Comparison of ENCODE assay signal across 8 mouse cellular contexts in genomic region chr19:37601968-37602848, GRCm38 (mm10). TPM values are rescaled to one million over a fixed set of nuclear protein-coding genes. Genes with fewer than 3 reads are reported as not detected.
A peak's percentile ranks its signal among the peaks of the same experiment; 100 is the strongest.
DNase-seq lines count a peak whose midpoint lies in the region; ATAC-seq and TF ChIP-seq lines count a peak whose summit lies in the region.

No protein-coding gene starts in this region.

- no peak for ATAC-seq in embryonic facial prominence, embryonic 13.5 days (ENCODE audit: insufficient number of reproducible peaks, insufficient read depth, low FRiP score, low TSS enrichment, low read depth)
- ATAC-seq in limb, embryonic 14.5 days (ENCODE audit: low FRiP score, low read depth), result no peak
- peak; percentile 81 for ATAC-seq in midbrain, embryonic 15.5 days (replicated peaks)

- DNase-seq in layer of hippocampus, adult 2 months (ENCODE audit: low spot score in 2 of 2), result peak; percentile 31 to 51
- no peak for DNase-seq in layer of hippocampus, adult 8-10 months (ENCODE audit: low spot score in 2 of 2)
- peak; percentile 63 for DNase-seq in Muller cell, postnatal 12 days (ENCODE audit: inconsistent ontology term)
- peak; percentile 14 for DNase-seq in hindbrain, embryonic 10.5 days (ENCODE audit: low spot score)
- peak; percentile 82 for DNase-seq in limb, embryonic 14.5 days (ENCODE audit: low spot score)
- no peak for DNase-seq in T-cell, adult 2 months (ENCODE audit: low spot score)

- H3K27me3 ChIP-seq in embryonic facial prominence, embryonic 13.5 days, result no peaks in the 10 kb centered on the region
- H3K27me3 ChIP-seq in hindbrain, embryonic 10.5 days (ENCODE audit: insufficient read depth, poor library complexity, severe bottlenecking), result no peaks in the 10 kb centered on the region
- no peaks in the 10 kb centered on the region for H3K27me3 ChIP-seq in limb, embryonic 14.5 days (ENCODE audit: control insufficient read depth, insufficient read depth, low read length)
- H3K27me3 ChIP-seq in midbrain, embryonic 15.5 days (replicated peaks), result no peaks in the 10 kb centered on the region

- H3K4me1 ChIP-seq in embryonic facial prominence, embryonic 13.5 days, result no peaks in the 10 kb centered on the region; the same call in 1 of the 2 replicates
- H3K4me1 ChIP-seq in hindbrain, embryonic 10.5 days (replicated peaks), result peaks cover 5% of the 10 kb centered on the region
- H3K4me1 ChIP-seq in limb, embryonic 14.5 days (ENCODE audit: control insufficient read depth, insufficient read depth, low read length), result no peaks in the 10 kb centered on the region
- H3K4me1 ChIP-seq in midbrain, embryonic 15.5 days, result no peaks in the 10 kb centered on the region

- H3K27ac ChIP-seq in layer of hippocampus, adult 2 months, result no peak overlapping the region
- no peak overlapping the region for H3K27ac ChIP-seq in embryonic facial prominence, embryonic 13.5 days
- H3K27ac ChIP-seq in hindbrain, embryonic 10.5 days, result no peak overlapping the region
- no peak overlapping the region for H3K27ac ChIP-seq in limb, embryonic 14.5 days (replicated peaks; ENCODE audit: low read depth, low read length)
- no peak overlapping the region for H3K27ac ChIP-seq in midbrain, embryonic 15.5 days

- no peak overlapping the region for H3K4me3 ChIP-seq in layer of hippocampus, adult 2 months
- peak overlapping the region; percentile 9; the same call in 1 of the 2 replicates for H3K4me3 ChIP-seq in embryonic facial prominence, embryonic 13.5 days
- 0 out of 2 replicates have a peak overlapping the region, but pooled peaks have one; percentile 11 for H3K4me3 ChIP-seq in hindbrain, embryonic 10.5 days
- no peak overlapping the region for H3K4me3 ChIP-seq in limb, embryonic 14.5 days (replicated peaks; ENCODE audit: low read length)
- H3K4me3 ChIP-seq in midbrain, embryonic 15.5 days, result no peak overlapping the region

- peak; percentile 81 for TF ChIP-seq CTCF in layer of hippocampus, adult 2 months (conservative IDR thresholded peaks at IDR 0.05)

- peak overlapping the region; percentile 46 for H3K4me2 ChIP-seq in embryonic facial prominence, embryonic 13.5 days
- no peak overlapping the region for H3K4me2 ChIP-seq in limb, embryonic 14.5 days (replicated peaks; ENCODE audit: low read depth, low read length, severe bottlenecking)
- H3K4me2 ChIP-seq in midbrain, embryonic 15.5 days, result peak overlapping the region; percentile 37

- WGBS in embryonic facial prominence, embryonic 13.5 days, result 32% methylated on average over 22 of the region's 22 CpGs
- 41% methylated on average over 22 of the region's 22 CpGs for WGBS in hindbrain, embryonic 10.5 days
- 35% methylated on average over 22 of the region's 22 CpGs for WGBS in limb, embryonic 14.5 days
- WGBS in midbrain, embryonic 15.5 days, result 40% methylated on average over 22 of the region's 22 CpGs

- H3K9ac ChIP-seq in embryonic facial prominence, embryonic 13.5 days, result peak overlapping the region; percentile 51; the same call in 1 of the 2 replicates
- H3K9ac ChIP-seq in limb, embryonic 14.5 days (ENCODE audit: low read depth, low read length, severe bottlenecking), result no peak overlapping the region
- no peak overlapping the region for H3K9ac ChIP-seq in midbrain, embryonic 15.5 days

- no peak for TF ChIP-seq POLR2A in limb, embryonic 14.5 days (IDR thresholded peaks at IDR 0.05; ENCODE audit: borderline replicate concordance, extremely low read depth, insufficient read depth, insufficient read length)

- no peaks in the 10 kb centered on the region for H3K9me3 ChIP-seq in embryonic facial prominence, embryonic 13.5 days
- H3K9me3 ChIP-seq in hindbrain, embryonic 10.5 days, result no peaks in the 10 kb centered on the region
- no peaks in the 10 kb centered on the region for H3K9me3 ChIP-seq in limb, embryonic 14.5 days (ENCODE audit: control insufficient read depth, low read length)
- no peaks in the 10 kb centered on the region for H3K9me3 ChIP-seq in midbrain, embryonic 15.5 days

- no peaks in the 10 kb centered on the region for H3K36me3 ChIP-seq in embryonic facial prominence, embryonic 13.5 days
- 0 out of 2 replicates have a peak, but pooled peaks cover 3% of the 10 kb centered on the region for H3K36me3 ChIP-seq in hindbrain, embryonic 10.5 days
- H3K36me3 ChIP-seq in limb, embryonic 14.5 days (ENCODE audit: control insufficient read depth, insufficient read depth, low read length), result no peaks in the 10 kb centered on the region
- no peaks in the 10 kb centered on the region for H3K36me3 ChIP-seq in midbrain, embryonic 15.5 days (replicated peaks)

RNA-seq across cellular contexts. Expression of gene Exoc6, which starts 52.0 kb away (rescaled TPM):
- 10 to 100 TPM; 53.3 to 54.7 TPM for total RNA-seq in layer of hippocampus, adult 2 months (2021)
- total RNA-seq in layer of hippocampus, adult 8-10 months (2022), result 10 to 100 TPM; 47.4 to 51.6 (median 48.0) TPM
- polyA plus RNA-seq in embryonic facial prominence, embryonic 13.5 days (2015; fragmentation: Nextera tagmentation; extraction: Ambion mirVana), result 4.3 and 6.0 TPM in 2 replicates
- polyA plus RNA-seq in hindbrain, embryonic 10.5 days (2016; fragmentation: Nextera tagmentation; extraction: Ambion mirVana), result 6.7 and 9.2 TPM in 2 replicates
- polyA plus RNA-seq in limb, embryonic 14.5 days (2012; rRNA removed), result 4.4 and 5.3 TPM in 2 replicates
- 8.8 and 9.0 TPM in 2 replicates for polyA plus RNA-seq in limb, embryonic 14.5 days (2014; fragmentation: Nextera tagmentation; extraction: Ambion mirVana)
- 19.6 and 22.1 TPM in 2 replicates for polyA plus RNA-seq in midbrain, embryonic 15.5 days (2015; fragmentation: Nextera tagmentation; extraction: Ambion mirVana)

Comparison
In these comparisons a context has a peak if more than half of its experiments do, and no peak if none do; other contexts are left out.
1. DNase-seq: peak in layer of hippocampus, adult 2 months (2 of 2), Muller cell, postnatal 12 days (single experiment), hindbrain, embryonic 10.5 days (single experiment) and limb, embryonic 14.5 days (single experiment); none in layer of hippocampus, adult 8-10 months (0 of 2) and T-cell, adult 2 months (single experiment).
2. H3K4me3 ChIP-seq: peak in embryonic facial prominence, embryonic 13.5 days (single experiment) and hindbrain, embryonic 10.5 days (single experiment); none in layer of hippocampus, adult 2 months (single experiment), limb, embryonic 14.5 days (single experiment) and midbrain, embryonic 15.5 days (single experiment).